Mouse (Mus musculus): ENCODE data around the gene Kank2. TPM values are rescaled to one million over a fixed set of nuclear protein-coding genes. Genes with fewer than 3 reads are reported as not detected.

Kank2 gene
- polyA plus RNA-seq, 1 experiment from 2014 or later = 4.3 TPM

- WGBS = 91% methylated on average over 20 of the region's 20 CpGs
- no peak for ATAC-seq
These were observed 33.2 kb upstream of the Kank2 start for GRCm38 (mm10) chr9:21831558-21832240.

GRCm38 (mm10) chr9:21830936-21831335 is 32.4 kb upstream of the Kank2 start:
- no peaks in the 10 kb centered on the region for H3K36me3 ChIP-seq
- no peak overlapping the region for H3K4me3 ChIP-seq (replicated peaks)
- H3K4me2 ChIP-seq (replicated peaks) = no peak overlapping the region
- 92% methylated on average over 11 of the region's 11 CpGs for WGBS
- no peak for ATAC-seq
- H3K9me3 ChIP-seq = no peaks in the 10 kb centered on the region
- no peak overlapping the region for H3K27ac ChIP-seq
- no peaks in the 10 kb centered on the region for H3K4me1 ChIP-seq (replicated peaks)
- no peaks in the 10 kb centered on the region for H3K27me3 ChIP-seq
- H3K9ac ChIP-seq (replicated peaks) = no peak overlapping the region

More at GRCm38 (mm10) chr9:21831558-21832240, 33.2 kb upstream of the Kank2 start:
- no peaks in the 10 kb centered on the region; the same call in 1 of the 2 replicates for H3K36me3 ChIP-seq
- H3K4me1 ChIP-seq (replicated peaks) = no peaks in the 10 kb centered on the region
- H3K27me3 ChIP-seq = no peaks in the 10 kb centered on the region
- no peak overlapping the region for H3K4me3 ChIP-seq (replicated peaks)
- H3K27ac ChIP-seq = no peak overlapping the region
- H3K4me2 ChIP-seq (replicated peaks) = no peak overlapping the region
- H3K9ac ChIP-seq (replicated peaks) = no peak overlapping the region
- no peaks in the 10 kb centered on the region for H3K9me3 ChIP-seq

DNA sequence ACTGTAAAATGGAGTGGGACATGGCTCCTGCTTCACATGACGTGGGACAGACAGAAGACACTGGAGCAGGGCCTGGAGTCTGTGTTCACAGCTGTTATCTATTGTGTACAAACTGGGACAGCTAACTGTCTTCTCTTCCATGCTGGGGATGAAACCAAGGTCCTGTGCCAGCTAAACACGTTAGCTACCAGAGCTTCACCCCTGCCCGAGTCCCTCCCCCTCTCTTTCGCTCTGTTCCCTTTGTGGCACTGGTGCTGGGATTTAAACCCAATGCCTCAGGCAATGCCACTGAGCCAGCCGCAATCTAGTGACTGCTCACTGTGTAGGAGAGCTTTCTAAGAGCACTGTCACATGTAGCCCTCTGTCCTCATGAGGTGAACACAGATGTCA is 31.9 kb upstream of the Kank2 start:
- 88% methylated on average over 5 of the region's 5 CpGs for WGBS
- Histone ChIP-seq H3K9ac (replicated peaks) (no peak overlapping the region), H3K27ac (no peak overlapping the region)

GRCm38 (mm10) chr9:21829834-21830460 is 31.4 kb upstream of the Kank2 start:
- Histone ChIP-seq H3K27me3 (no peaks in the 10 kb centered on the region), H3K9me3 (no peaks in the 10 kb centered on the region), H3K27ac (no peak overlapping the region), H3K4me2 (replicated peaks) (no peak overlapping the region), H3K36me3 (no peaks in the 10 kb centered on the region), H3K9ac (replicated peaks) (no peak overlapping the region), H3K4me3 (replicated peaks) (no peak overlapping the region), H3K4me1 (replicated peaks) (no peaks in the 10 kb centered on the region)
- no peak for ATAC-seq
- WGBS = 92% methylated on average over 14 of the region's 14 CpGs

More for the DNA sequence above, 31.9 kb upstream of the Kank2 start:
- Histone ChIP-seq H3K36me3 (no peaks in the 10 kb centered on the region), H3K4me1 (replicated peaks) (no peaks in the 10 kb centered on the region), H3K27me3 (no peaks in the 10 kb centered on the region), H3K9me3 (no peaks in the 10 kb centered on the region), H3K4me3 (replicated peaks) (no peak overlapping the region), H3K4me2 (replicated peaks) (no peak overlapping the region)
- no peak for ATAC-seq

GRCm38 (mm10) chr9:21824366-21824765 is 25.8 kb upstream of the Kank2 start:
- no peak overlapping the region for H3K9ac ChIP-seq (replicated peaks)
- H3K27me3 ChIP-seq = no peaks in the 10 kb centered on the region
- H3K36me3 ChIP-seq = no peaks in the 10 kb centered on the region
- H3K27ac ChIP-seq = no peak overlapping the region
- no peak overlapping the region for H3K4me3 ChIP-seq (replicated peaks)
- no peak for ATAC-seq
- H3K4me2 ChIP-seq (replicated peaks) = no peak overlapping the region
- no peaks in the 10 kb centered on the region for H3K9me3 ChIP-seq
- WGBS = 64% methylated on average over 10 of the region's 10 CpGs
- no peaks in the 10 kb centered on the region for H3K4me1 ChIP-seq (replicated peaks)

GRCm38 (mm10) chr9:21823957-21824356 is 25.4 kb upstream of the Kank2 start:
- no peak overlapping the region for H3K4me3 ChIP-seq (replicated peaks)
- no peak overlapping the region for H3K4me2 ChIP-seq (replicated peaks)
- H3K9ac ChIP-seq (replicated peaks) = no peak overlapping the region
- H3K36me3 ChIP-seq = no peaks in the 10 kb centered on the region
- H3K27me3 ChIP-seq = no peaks in the 10 kb centered on the region
- H3K27ac ChIP-seq = no peak overlapping the region
- 77% methylated on average over 4 of the region's 4 CpGs for WGBS
- no peaks in the 10 kb centered on the region for H3K9me3 ChIP-seq
- H3K4me1 ChIP-seq (replicated peaks) = no peaks in the 10 kb centered on the region
- no peak for ATAC-seq

DNA sequence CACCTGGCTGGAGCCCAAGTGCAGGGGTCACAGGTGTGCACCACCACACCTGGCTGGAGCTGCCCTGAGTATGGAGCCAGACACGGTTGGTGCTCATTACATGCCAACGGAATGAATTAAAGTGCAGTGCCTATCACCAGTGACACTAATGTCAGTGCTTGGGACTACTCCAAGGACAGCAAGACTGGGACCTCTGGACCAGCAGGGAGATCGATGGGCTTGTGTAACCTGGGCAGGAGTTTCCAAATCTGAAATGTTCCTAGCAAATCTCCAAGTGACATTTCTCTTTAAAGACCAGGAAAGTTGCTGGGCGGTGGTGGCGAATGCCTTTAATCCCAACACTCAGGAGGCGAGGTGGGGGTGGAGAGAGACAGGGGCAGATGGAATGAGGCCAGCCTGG is 24.1 kb upstream of the Kank2 start:
- no peak for ATAC-seq
- Histone ChIP-seq H3K4me3 (replicated peaks) (no peak overlapping the region), H3K36me3 (no peaks in the 10 kb centered on the region; the same call in 1 of the 2 replicates), H3K9me3 (no peaks in the 10 kb centered on the region), H3K27me3 (no peaks in the 10 kb centered on the region), H3K4me1 (replicated peaks) (no peaks in the 10 kb centered on the region), H3K27ac (no peak overlapping the region), H3K4me2 (replicated peaks) (no peak overlapping the region), H3K9ac (replicated peaks) (no peak overlapping the region)
- WGBS = 80% methylated on average over 6 of the region's 6 CpGs

- Histone ChIP-seq H3K27me3 (no peaks in the 10 kb centered on the region), H3K36me3 (no peaks in the 10 kb centered on the region; the same call in 1 of the 2 replicates), H3K4me2 (replicated peaks) (no peak overlapping the region), H3K4me1 (replicated peaks) (no peaks in the 10 kb centered on the region), H3K4me3 (replicated peaks) (no peak overlapping the region), H3K9ac (replicated peaks) (no peak overlapping the region), H3K9me3 (no peaks in the 10 kb centered on the region), H3K27ac (no peak overlapping the region)
- 89% methylated on average over 12 of the region's 12 CpGs for WGBS
- ATAC-seq = no peak
These were observed 21.6 kb upstream of the Kank2 start for GRCm38 (mm10) chr9:21820183-21820582.

GRCm38 (mm10) chr9:21819181-21819729 is 20.7 kb upstream of the Kank2 start:
- Histone ChIP-seq H3K4me3 (replicated peaks) (no peak overlapping the region), H3K36me3 (no peaks in the 10 kb centered on the region; the same call in 1 of the 2 replicates), H3K9ac (replicated peaks) (no peak overlapping the region), H3K27me3 (no peaks in the 10 kb centered on the region), H3K9me3 (no peaks in the 10 kb centered on the region), H3K27ac (no peak overlapping the region), H3K4me1 (replicated peaks) (no peaks in the 10 kb centered on the region), H3K4me2 (replicated peaks) (no peak overlapping the region)
- no peak for ATAC-seq
- 96% methylated on average over 2 of the region's 2 CpGs for WGBS

GRCm38 (mm10) chr9:21818561-21818960 is 20.0 kb upstream of the Kank2 start:
- WGBS = 95% methylated on average over 6 of the region's 6 CpGs
- H3K4me1 ChIP-seq (replicated peaks) = no peaks in the 10 kb centered on the region
- no peak overlapping the region for H3K4me2 ChIP-seq (replicated peaks)
- no peaks in the 10 kb centered on the region for H3K27me3 ChIP-seq
- no peaks in the 10 kb centered on the region for H3K9me3 ChIP-seq
- no peak overlapping the region for H3K4me3 ChIP-seq (replicated peaks)
- no peaks in the 10 kb centered on the region; the same call in 1 of the 2 replicates for H3K36me3 ChIP-seq
- no peak overlapping the region for H3K27ac ChIP-seq
- H3K9ac ChIP-seq (replicated peaks) = no peak overlapping the region
- ATAC-seq = no peak

DNA sequence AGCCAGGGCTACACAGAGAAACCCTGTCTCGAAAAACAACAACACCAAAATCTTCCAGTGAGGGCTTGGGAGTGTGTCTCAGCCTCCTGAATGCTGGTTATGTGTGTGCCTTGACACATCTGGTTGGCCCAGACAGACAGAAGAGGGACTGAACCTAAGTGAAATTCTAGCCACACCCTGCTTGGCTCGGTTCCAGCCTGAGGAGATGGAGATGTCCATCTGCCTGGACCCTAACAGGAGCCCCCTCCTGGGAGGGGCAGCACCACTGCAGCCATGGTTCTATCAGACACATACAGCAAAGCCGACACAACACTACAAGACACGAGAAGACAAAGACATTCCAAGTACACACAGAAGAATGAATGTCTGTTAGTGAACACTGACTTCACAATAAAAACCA is 19.6 kb upstream of the Kank2 start:
- Histone ChIP-seq H3K4me1 (replicated peaks) (no peaks in the 10 kb centered on the region), H3K27me3 (no peaks in the 10 kb centered on the region), H3K36me3 (no peaks in the 10 kb centered on the region; the same call in 1 of the 2 replicates), H3K4me2 (replicated peaks) (no peak overlapping the region), H3K27ac (no peak overlapping the region), H3K9ac (replicated peaks) (no peak overlapping the region), H3K4me3 (replicated peaks) (no peak overlapping the region), H3K9me3 (no peaks in the 10 kb centered on the region)
- 85% methylated on average over 4 of the region's 4 CpGs for WGBS
- ATAC-seq = no peak

GRCm38 (mm10) chr9:21816716-21817305 is 18.3 kb upstream of the Kank2 start:
- Histone ChIP-seq H3K36me3 (no peaks in the 10 kb centered on the region; the same call in 1 of the 2 replicates), H3K4me2 (replicated peaks) (no peak overlapping the region), H3K4me3 (replicated peaks) (no peak overlapping the region), H3K9me3 (no peaks in the 10 kb centered on the region), H3K4me1 (replicated peaks) (no peaks in the 10 kb centered on the region), H3K27me3 (no peaks in the 10 kb centered on the region), H3K27ac (no peak overlapping the region), H3K9ac (replicated peaks) (no peak overlapping the region)
- no peak for ATAC-seq
- WGBS = 73% methylated on average over 9 of the region's 9 CpGs

Measured in midbrain, embryonic 13.5 days (tissue).